Mouse (Mus musculus): ENCODE results near the gene Ccdc92b.

- TF ChIP-seq ZKSCAN1 (IDR thresholded peaks at IDR 0.05; ENCODE audit: borderline replicate concordance, low read depth, low read length) (no peak), IRF4 (IDR thresholded peaks at IDR 0.05; ENCODE audit: low read depth, low read length) (no peak), CTCF (conservative IDR thresholded peaks at IDR 0.05 in 1 of 2, IDR thresholded peaks at IDR 0.05 in 1 of 2; ENCODE audit: low read depth in 2 of 2, low read length in 2 of 2) (no peak)
Measured at GRCm38 (mm10) chr11:74639628-74640027, 20.2 kb downstream of the Ccdc92b start.

Data from CH12.LX (cell line).